Mouse (Mus musculus): ENCODE results near the gene Calcoco2. TPM values are rescaled to one million over a fixed set of nuclear protein-coding genes. Genes with fewer than 3 reads are reported as not detected.
"Not testable (repeated sequence)": the region's sequence is repeated elsewhere in the genome, so short reads cannot be mapped to it uniquely, and the experiment has no call there.

Calcoco2 gene
- total RNA-seq (2021) = not detected

DNA sequence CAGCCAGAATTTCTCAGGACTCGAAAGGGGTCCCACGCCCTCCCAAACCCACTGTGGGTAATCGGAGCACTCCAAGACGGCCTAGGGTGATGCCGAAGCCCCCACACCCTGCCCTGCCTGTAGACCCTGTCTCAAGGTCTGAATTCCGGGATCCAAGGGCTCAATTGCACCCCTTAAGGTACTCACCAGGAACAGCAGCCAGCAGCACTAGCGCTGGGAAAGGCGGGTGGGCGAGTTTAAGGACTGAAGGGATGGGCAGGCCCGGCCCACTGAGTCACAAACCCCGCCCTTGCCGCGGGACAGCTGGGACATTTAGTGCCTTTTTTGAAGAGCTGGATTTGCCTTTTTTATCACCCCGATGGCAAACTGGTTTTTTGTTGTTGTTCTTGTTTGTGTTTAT lies at the start of gene Calcoco2:
TSS of gene Calcoco2 (minus strand) at position 214 of the 400 bp plus-strand sequence.
- DNase-seq = no peak

DNA sequence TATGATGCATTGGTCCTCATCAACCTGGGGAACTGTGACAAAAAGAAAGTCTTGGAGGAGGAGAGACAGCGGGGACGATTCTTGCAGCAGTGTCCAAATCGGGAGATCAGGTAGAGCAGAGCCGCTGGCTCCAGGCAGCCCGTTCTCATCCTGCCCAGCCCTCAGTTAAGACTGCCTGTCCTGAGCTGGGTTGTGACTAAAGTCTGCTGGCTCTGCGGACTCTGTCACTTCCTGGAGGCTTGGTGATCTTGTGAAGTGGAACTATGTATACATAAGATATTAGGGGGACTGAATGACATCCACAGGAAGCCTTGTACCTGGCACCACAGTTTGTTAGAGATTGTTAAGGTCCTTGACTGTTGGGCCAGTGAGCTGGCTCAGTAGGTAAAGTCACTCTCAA lies 35.7 kb upstream of the Calcoco2 start:
- no peak for DNase-seq

DNA sequence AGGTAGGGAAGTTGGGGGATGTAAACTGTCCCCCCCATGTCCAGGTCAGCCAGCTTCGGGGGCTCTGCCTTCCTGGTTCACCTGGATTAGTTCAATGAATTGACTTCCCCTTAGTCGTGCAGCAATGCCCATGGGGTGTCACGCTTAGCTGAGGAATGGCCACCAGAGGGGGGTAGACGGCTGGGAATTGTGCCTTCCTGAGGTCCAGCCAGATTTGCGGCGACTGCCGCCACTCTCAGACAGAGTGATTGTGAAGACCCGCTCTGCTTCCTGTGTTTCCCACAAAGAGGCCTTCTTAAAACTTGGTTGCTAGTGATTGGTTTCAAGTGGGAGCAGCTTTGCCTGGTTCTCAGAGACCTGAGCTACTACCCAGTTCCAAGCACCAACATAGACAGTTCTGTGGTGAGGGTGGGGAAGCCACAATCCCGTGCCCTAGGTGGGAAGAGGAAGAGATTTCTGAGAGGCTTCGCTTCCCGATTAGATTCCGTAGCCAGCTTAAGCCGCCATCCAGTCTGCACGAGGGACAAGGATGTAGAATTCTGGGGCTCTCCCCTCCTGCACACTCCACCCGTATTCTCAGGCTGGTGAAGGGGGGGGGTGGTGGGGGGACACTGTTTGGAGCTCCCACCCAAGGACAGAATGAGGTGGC lies 34.0 kb upstream of the Calcoco2 start:
- peak; percentile 46 to 61 for DNase-seq

DNA sequence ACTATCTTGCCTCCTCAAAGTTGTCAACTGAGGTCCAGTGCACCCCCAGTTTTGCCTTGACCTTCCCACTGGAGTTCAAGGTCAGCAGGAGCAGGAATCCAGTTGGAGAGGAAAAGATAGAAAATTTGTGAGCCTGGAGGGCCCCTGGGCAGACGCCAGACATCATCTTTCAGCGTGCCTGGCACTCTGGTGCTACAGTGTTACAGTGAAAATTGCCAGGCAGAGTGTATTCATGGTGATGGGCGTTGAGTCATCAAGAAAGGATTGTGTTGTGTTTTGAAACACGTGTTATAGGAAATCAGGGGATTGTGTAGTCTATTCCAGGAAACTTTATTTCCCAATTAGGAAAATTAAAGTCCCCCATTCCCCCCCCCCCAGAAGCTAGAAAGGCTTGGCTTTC lies 32.0 kb upstream of the Calcoco2 start:
- DNase-seq = no peak

GRCm38 (mm10) chr11:96140726-96141175 lies 29.0 kb upstream of the Calcoco2 start:
- no peak for DNase-seq

DNA sequence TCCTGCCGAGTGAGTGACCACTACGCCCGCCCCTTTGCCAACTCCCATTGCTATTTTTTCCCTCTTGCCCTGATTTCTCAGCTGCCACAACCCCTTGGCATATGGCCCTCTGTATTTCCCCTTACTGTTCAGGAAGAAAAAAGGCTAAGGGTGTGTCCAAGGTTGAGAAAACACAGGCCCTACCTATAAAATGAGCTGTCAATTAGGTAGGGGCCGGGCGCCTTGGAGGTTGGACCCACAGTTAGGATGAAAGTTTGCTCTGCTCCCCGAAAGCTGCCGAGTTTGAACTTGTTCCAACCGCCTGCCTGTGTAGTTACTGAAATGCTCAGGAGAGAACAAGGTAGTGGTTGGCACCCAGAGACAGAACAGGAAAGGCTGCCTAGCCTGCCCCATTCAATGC lies 24.1 kb upstream of the Calcoco2 start:
- DNase-seq = no peak

GRCm38 (mm10) chr11:96133239-96133865 lies 21.6 kb upstream of the Calcoco2 start, which contains the start of gene Ttll6:
Gene Ttll6, plus strand, starts transcription at chr11:96133786.
- peak; percentile 29 to 33 for DNase-seq

DNA sequence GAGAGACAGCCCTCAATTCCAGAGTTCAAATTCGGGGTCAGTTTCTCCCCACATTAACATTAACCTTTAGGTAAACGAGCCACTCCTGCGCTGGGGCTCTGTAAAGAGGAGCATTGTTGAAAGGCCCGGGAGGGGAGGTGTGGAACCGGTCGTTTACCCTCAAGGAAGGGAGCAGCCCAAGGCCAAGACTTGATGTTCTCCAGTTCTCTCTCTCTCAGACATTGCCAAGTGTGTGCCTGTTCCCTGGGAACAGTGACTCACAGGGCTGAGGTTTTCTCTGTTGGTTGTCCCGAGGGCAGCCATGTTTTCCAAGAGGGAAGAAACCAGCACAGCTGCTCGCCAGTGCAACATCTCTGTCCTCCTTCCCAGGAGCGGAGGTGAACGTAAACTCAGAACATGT lies 18.8 kb upstream of the Calcoco2 start:
- no peak for DNase-seq

- DNase-seq = peak; percentile 2 to 4
These were observed 12.5 kb upstream of the Calcoco2 start for GRCm38 (mm10) chr11:96124052-96124914.

GRCm38 (mm10) chr11:96122806-96123205 lies 11.0 kb upstream of the Calcoco2 start:
- DNase-seq = not testable (repeated sequence)

GRCm38 (mm10) chr11:96119401-96119800 lies 7.6 kb upstream of the Calcoco2 start:
- no peak for DNase-seq

DNA sequence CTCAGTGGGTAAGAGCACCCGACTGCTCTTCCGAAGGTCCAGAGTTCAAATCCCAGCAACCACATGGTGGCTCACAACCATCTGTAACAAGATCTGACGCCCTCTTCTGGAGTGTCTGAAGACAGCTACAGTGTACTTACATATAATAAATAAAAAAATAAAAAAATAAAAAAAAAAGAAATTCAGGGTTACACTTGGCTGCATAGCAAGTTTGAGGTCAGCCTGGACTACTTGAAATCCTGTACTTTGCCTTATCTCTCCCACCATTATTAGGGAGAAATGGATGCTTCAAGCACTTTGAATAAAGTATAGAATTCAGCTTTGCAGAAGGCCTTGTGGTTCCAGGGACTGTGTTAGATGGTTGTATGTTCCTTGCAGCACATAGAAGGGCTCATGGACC lies 5.2 kb upstream of the Calcoco2 start:
- DNase-seq = not testable (repeated sequence)

- no peak for DNase-seq
These were observed 4.4 kb upstream of the Calcoco2 start for GRCm38 (mm10) chr11:96116116-96116515.

DNA sequence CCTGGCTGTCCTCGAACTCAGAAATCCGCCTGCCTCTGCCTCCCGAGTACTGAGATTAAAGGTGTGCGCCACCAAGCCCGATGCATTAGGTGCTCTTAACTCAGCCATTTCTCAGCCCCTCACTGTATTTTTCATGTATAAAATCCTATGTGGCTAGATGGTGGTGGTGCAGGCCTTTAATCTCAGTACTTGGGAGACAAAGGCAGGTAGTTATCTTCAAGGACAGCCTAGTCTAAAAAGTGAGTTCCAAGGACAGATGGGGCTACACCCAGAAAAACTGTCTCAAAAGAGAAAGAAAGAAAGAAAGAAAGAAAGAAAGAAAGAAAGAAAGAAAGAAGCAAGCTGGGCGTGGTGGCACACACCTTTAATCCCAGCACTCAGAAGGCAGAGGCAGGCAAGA lies 3.7 kb upstream of the Calcoco2 start:
- DNase-seq = no peak

GRCm38 (mm10) chr11:96114077-96114476 lies 2.3 kb upstream of the Calcoco2 start:
- DNase-seq = no peak

DNA sequence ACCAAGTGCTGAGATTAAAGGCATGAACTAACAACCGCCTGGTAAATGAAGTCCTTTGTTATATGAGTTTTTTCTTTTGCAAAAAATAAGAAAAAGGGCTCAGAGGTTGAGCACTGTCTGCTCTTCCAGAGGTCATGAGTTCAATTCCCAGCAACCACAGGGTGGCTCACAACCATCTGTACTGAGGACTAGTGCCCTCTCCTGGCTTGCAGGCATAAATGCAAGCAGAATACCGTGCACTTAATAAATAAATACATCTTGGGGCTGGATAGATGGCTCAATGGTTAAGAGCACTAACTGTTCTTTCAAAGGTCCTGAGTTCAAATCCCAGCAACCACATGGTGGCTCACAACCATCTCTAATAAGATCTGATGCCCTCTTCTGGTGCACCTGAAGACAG lies 814 bp downstream of the Calcoco2 start:
- DNase-seq = not testable (repeated sequence)

DNA sequence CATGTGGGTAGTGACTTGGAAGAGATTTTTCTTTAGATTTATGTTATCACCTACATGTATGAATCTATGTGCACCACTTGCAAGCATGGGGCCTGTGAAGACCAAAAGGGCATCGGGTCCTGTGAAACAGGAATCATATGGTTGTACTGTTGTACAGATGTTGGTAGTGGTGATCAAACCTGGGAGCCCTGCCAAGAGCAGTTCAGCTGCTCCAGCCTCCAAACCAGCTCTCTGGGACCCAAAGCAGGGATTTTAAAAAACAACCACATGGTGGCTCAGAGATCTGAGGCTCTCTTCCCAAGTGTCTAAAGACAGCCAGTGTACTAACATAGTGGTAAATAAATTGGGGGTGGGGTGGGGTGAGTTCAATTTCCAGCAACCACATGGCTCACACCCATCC lies 3.4 kb downstream of the Calcoco2 start:
- DNase-seq = no peak

GRCm38 (mm10) chr11:96093361-96093760 lies 18.4 kb downstream of the Calcoco2 start:
- DNase-seq = peak in 1 of 2 experiments; percentile 31

DNA sequence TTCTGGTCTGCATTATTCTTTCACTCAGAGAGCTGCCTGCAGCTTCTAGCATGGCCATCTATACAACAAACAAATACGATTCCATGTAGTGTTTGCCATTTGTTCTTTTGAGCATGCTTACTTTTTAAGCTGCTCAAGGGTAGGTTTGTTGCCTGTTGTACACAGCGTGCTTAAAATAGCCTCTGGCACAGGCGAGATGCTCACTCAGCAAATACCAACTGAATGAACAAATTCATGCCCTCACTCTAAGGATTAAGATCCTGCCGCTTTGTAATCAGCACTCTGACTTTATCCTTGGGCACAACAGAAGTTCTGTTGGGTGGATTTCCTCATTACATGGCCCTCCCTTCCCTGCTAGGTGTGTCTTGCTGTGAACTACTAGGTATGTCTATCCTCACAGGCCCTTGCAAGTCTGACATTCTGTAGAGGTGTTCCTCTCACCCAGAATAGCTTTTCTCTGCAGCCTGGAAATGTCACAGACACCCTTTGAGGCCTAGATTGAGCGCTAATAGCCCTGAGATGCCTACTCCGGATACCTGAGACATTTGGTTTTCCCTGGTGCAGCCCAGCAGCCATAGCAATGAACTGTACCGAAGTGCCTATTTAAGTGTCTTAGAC lies 19.0 kb downstream of the Calcoco2 start:
- DNase-seq = no peak

GRCm38 (mm10) chr11:96091073-96091472 lies 20.7 kb downstream of the Calcoco2 start:
- no peak for DNase-seq

GRCm38 (mm10) chr11:96087981-96088380 lies 23.8 kb downstream of the Calcoco2 start:
- no peak for DNase-seq

DNA sequence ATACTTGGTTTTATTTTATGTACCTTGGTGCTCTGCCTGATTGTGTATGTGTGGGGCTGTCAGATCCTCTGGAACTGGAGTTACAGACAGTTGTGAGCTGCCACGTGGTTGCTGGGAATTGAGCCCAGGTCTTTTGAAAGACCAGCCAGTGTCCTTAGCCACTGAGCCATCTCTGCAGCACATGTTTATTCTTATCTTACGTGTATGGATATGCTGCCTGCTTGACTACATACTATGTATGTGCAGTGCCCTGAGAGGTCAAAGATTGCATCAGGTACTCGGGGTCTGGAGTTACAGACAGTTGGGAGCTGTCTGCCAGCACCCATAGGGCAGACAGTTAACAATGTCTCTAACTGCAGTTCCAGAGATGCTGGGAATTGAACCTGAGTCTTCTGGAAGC lies 29.1 kb downstream of the Calcoco2 start:
- DNase-seq = no peak

DNA sequence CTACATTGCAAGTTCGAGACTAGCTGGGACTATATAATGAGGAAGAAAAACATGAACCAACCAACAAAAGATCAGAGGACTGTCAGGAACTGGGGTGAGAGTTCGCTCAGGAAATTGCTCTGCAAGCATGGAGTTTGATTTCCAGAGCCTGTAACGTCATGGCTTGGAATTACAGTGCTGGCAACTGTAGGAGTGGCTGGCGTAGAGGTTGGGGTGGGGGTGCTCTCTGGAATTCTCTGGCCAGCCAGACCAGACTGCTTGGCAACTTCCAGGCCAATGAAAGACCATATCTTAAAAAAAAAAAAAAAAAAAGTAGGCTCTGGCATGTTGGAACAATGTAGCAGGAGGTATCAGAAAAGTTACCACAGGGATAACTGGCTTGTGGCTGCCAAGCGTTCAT lies 31.0 kb downstream of the Calcoco2 start:
- DNase-seq = no peak
